Comparison of ENCODE assay signal across 8 mouse cellular contexts in the genomic region with DNA sequence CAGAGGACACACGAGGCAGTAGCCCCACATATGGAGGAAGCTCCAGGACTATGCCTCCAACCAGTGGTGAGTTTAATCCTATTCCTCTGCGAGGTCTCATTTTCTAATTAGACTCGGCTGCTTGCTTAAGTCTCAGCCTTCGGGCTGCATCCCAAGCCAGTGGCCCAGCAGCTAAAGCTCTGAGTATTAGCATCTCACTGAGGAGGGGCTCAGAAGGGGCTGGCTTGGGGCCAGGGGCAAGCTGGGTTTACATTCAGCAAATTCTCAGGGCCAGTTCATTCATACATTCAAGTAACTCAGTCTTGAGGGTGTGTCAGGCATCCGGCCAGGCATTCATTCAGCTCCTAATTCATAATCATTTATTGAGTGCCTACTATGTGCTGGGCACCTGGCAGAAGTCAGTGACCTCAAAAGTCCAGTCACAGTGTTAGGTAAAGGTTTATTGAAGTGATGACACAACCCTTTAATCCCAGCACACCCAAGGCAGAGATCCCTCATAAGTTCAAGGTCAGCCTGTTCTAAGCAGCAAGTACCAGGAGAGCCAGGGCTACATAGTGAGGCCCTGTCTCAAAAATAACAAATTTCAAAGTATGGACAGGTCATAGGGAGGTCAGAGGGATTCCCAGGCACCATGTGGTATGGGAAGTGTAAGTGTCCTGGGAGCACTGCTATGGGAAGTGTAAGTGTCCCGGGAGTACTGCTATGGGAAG. TPM values are rescaled to one million over a fixed set of nuclear protein-coding genes. Genes with fewer than 3 reads are reported as not detected.
DNase-seq lines count a peak whose midpoint lies in the region; ATAC-seq and TF ChIP-seq lines count a peak whose summit lies in the region.

No protein-coding gene starts in this region.

- H3K4me2 ChIP-seq in embryonic facial prominence, embryonic 11.5 days (ENCODE audit: low read depth, low read length): peak overlapping the region; percentile 57; the same call in 1 of the 2 replicates
- peak overlapping the region; percentile 51 for H3K4me2 ChIP-seq in hindbrain, postnatal 0 days (ENCODE audit: low read depth, low read length)

- H3K27ac ChIP-seq in layer of hippocampus, adult 2 months: peak overlapping the region; percentile 7; the same call in 1 of the 2 replicates
- H3K27ac ChIP-seq in embryonic facial prominence, embryonic 11.5 days (replicated peaks; ENCODE audit: low read depth, low read length): no peak overlapping the region
- H3K27ac ChIP-seq in hindbrain, postnatal 0 days: no peak overlapping the region

- no peak overlapping the region; the same call in 1 of the 2 replicates for H3K9ac ChIP-seq in embryonic facial prominence, embryonic 11.5 days (replicated peaks; ENCODE audit: low read length)
- H3K9ac ChIP-seq in hindbrain, postnatal 0 days (replicated peaks; ENCODE audit: low read length): no peak overlapping the region

- H3K36me3 ChIP-seq in embryonic facial prominence, embryonic 11.5 days (replicated peaks; ENCODE audit: control insufficient read depth, insufficient read depth, low read depth, low read length): no peaks in the 10 kb centered on the region
- H3K36me3 ChIP-seq in hindbrain, postnatal 0 days (ENCODE audit: insufficient read depth, low read length): peaks cover 4% of the 10 kb centered on the region; the same call in 1 of the 2 replicates

- no peak overlapping the region for H3K4me3 ChIP-seq in layer of hippocampus, adult 2 months
- H3K4me3 ChIP-seq in embryonic facial prominence, embryonic 11.5 days (ENCODE audit: low read depth, low read length): peak overlapping the region; percentile 23; the same call in 1 of the 2 replicates
- H3K4me3 ChIP-seq in hindbrain, postnatal 0 days (ENCODE audit: low read length): peak overlapping the region; percentile 1; the same call in 1 of the 2 replicates

- ATAC-seq in embryonic facial prominence, embryonic 11.5 days (replicated peaks; ENCODE audit: insufficient number of reproducible peaks, low FRiP score, low TSS enrichment, low read depth): 0 out of 2 replicates have a peak, but pooled peaks have one; percentile 1
- peak; percentile 11; the same call in 1 of the 2 replicates for ATAC-seq in hindbrain, postnatal 0 days

- H3K27me3 ChIP-seq in embryonic facial prominence, embryonic 11.5 days (ENCODE audit: control insufficient read depth, insufficient read depth, low read length): peaks cover 5% of the 10 kb centered on the region; the same call in 1 of the 2 replicates
- H3K27me3 ChIP-seq in hindbrain, postnatal 0 days (ENCODE audit: insufficient read depth, low read length): no peaks in the 10 kb centered on the region

- TF ChIP-seq CTCF in layer of hippocampus, adult 2 months (conservative IDR thresholded peaks at IDR 0.05): no peak
- TF ChIP-seq CTCF in hindbrain, postnatal 0 days (IDR thresholded peaks at IDR 0.05; ENCODE audit: low read depth): no peak

- WGBS in embryonic facial prominence, embryonic 11.5 days: 23% methylated on average over 6 of the region's 6 CpGs
- 22% methylated on average over 6 of the region's 6 CpGs for WGBS in hindbrain, postnatal 0 days

- no peak for DNase-seq in layer of hippocampus, adult 2 months (ENCODE audit: low spot score in 2 of 2)
- DNase-seq in layer of hippocampus, adult 11-12 months (ENCODE audit: low spot score): no peak
- DNase-seq in embryonic facial prominence, embryonic 11.5 days (ENCODE audit: low spot score): peak; percentile 35
- peak; percentile 86 for DNase-seq in hindbrain, postnatal 0 days (ENCODE audit: low spot score)
- peak; percentile 38 for DNase-seq in lung, postnatal 36 days
- no peak for DNase-seq in B cell, adult 2 months
- DNase-seq in adrenal gland, adult 8-10 months: no peak
- no peak for DNase-seq in layer of hippocampus, adult 9-11 months

- H3K9me3 ChIP-seq in embryonic facial prominence, embryonic 11.5 days (replicated peaks; ENCODE audit: control insufficient read depth, low read length): no peaks in the 10 kb centered on the region
- no peaks in the 10 kb centered on the region for H3K9me3 ChIP-seq in hindbrain, postnatal 0 days (ENCODE audit: low read length)

- peaks cover 10% of the 10 kb centered on the region for H3K4me1 ChIP-seq in embryonic facial prominence, embryonic 11.5 days (ENCODE audit: control insufficient read depth, insufficient read depth, low read length)
- peaks cover 28% of the 10 kb centered on the region for H3K4me1 ChIP-seq in hindbrain, postnatal 0 days (ENCODE audit: insufficient read depth, low read length)

RNA-seq across cellular contexts. Expression of a gene that starts 57.5 kb away (rescaled TPM):
- 10 to 100 TPM; 33.9 to 45.9 TPM for total RNA-seq in layer of hippocampus, adult 2 months (2021)
- polyA plus RNA-seq in embryonic facial prominence, embryonic 11.5 days (2014; fragmentation: Nextera tagmentation; extraction: Ambion mirVana): 21.6 and 25.7 TPM in 2 replicates
- total RNA-seq in hindbrain, postnatal 0 days (2014; rRNA removed): 59.6 and 63.3 TPM in 2 replicates
- 45.3 and 48.4 TPM in 2 replicates for polyA plus RNA-seq in hindbrain, postnatal 0 days (2015; fragmentation: Nextera tagmentation; extraction: Ambion mirVana)
- total RNA-seq in adrenal gland, adult 8-10 months (2022): 10 to 100 TPM; 13.8 to 23.6 (median 16.1) TPM

Comparison
In these comparisons a context has a peak if more than half of its experiments do, and no peak if none do; other contexts are left out.
1. DNase-seq: peak in embryonic facial prominence, embryonic 11.5 days (single experiment), hindbrain, postnatal 0 days (single experiment) and lung, postnatal 36 days (single experiment); none in layer of hippocampus, adult 2 months (0 of 2), layer of hippocampus, adult 11-12 months (single experiment), B cell, adult 2 months (0 of 2), adrenal gland, adult 8-10 months (single experiment) and layer of hippocampus, adult 9-11 months (single experiment).